Mouse (Mus musculus) myocyte (in vitro differentiated cells): ENCODE measurements around the gene Rab4a. TPM values are rescaled to one million over a fixed set of nuclear protein-coding genes. Genes with fewer than 3 reads are reported as not detected.

ENCODE experiments used
- H3K27me3 ChIP-seq: one replicate; pipeline ENCODE4 v1.6.1; 2011; ENCODE audit not compliant: control insufficient read depth, insufficient read depth, insufficient read length
- H3K36me3 ChIP-seq: one replicate; pipeline ENCODE4 v1.6.1; 2011; ENCODE audit not compliant: control insufficient read depth, insufficient read depth
- H3K4me2 ChIP-seq: one replicate; pipeline ENCODE4 v1.6.1; 2011; ENCODE audit warnings: low read depth, control low read depth
- H3K4me3 ChIP-seq: one replicate; pipeline ENCODE4 v1.5.1; 2011; ENCODE audit warnings: mild to moderate bottlenecking, control low read depth, moderate library complexity
- H3K79me2 ChIP-seq: one replicate; pipeline ENCODE4 v1.6.1; 2011; ENCODE audit not compliant: control insufficient read depth, insufficient read depth
- H3ac ChIP-seq: one replicate; pipeline ENCODE4 v1.6.1; 2011; ENCODE audit not compliant: control insufficient read depth, insufficient read length
- CEBPB ChIP-seq: IDR thresholded peaks from 2 replicates; pipeline ENCODE4 v1.6.1; 2011; ENCODE audit warnings: mild to moderate bottlenecking, moderate library complexity; ENCODE audit not compliant: poor library complexity, insufficient read depth, severe bottlenecking
- E2F4 ChIP-seq: IDR thresholded peaks from one replicate; pipeline ENCODE4 v1.6.1; 2011; ENCODE audit warnings: mild to moderate bottlenecking, control low read depth, moderate library complexity; ENCODE audit not compliant: insufficient read depth
- MAX ChIP-seq: IDR thresholded peaks from one replicate; pipeline ENCODE4 v1.6.1; 2011; ENCODE audit warnings: low read depth, mild to moderate bottlenecking, control low read depth
- MYOD1 ChIP-seq, 3 experiments: IDR thresholded peaks; one replicate each; pipeline ENCODE4 v1.6.1; 2011; ENCODE audit warnings: control low read depth in 2 of 3, low read depth in 2 of 3, mild to moderate bottlenecking in 2 of 3, moderate library complexity in 1 of 3; ENCODE audit not compliant: insufficient read length in 2 of 3, control insufficient read depth in 1 of 3
- MYOG ChIP-seq, 3 experiments: IDR thresholded peaks; one replicate each; pipeline ENCODE4 v1.6.1; 2011; ENCODE audit warnings: control low read depth in 2 of 3, low read depth in 2 of 3, mild to moderate bottlenecking in 2 of 3; ENCODE audit not compliant: insufficient read length in 2 of 3, control insufficient read depth in 1 of 3, insufficient read depth in 1 of 3
- POLR2A ChIP-seq: IDR thresholded peaks from one replicate; pipeline ENCODE4 v1.6.1; 2011; ENCODE audit warnings: low read depth, mild to moderate bottlenecking, control low read depth, moderate library complexity; ENCODE audit not compliant: insufficient read length
- POLR2AphosphoS2 ChIP-seq: IDR thresholded peaks from one replicate; pipeline ENCODE4 v1.6.1; 2011; ENCODE audit warnings: low read depth, control low read depth; ENCODE audit not compliant: insufficient read length
- REST ChIP-seq: IDR thresholded peaks from one replicate; pipeline ENCODE4 v1.6.1; 2011; ENCODE audit warnings: mild to moderate bottlenecking, control low read depth, moderate library complexity; ENCODE audit not compliant: insufficient read depth, insufficient read length
- SRF ChIP-seq: IDR thresholded peaks from one replicate; pipeline ENCODE4 v1.6.1; 2011; ENCODE audit warnings: low read depth; ENCODE audit not compliant: control insufficient read depth, insufficient read length
- TCF12 ChIP-seq: IDR thresholded peaks from one replicate; pipeline ENCODE4 v1.6.1; 2011; ENCODE audit warnings: mild to moderate bottlenecking, control low read depth; ENCODE audit not compliant: poor library complexity, insufficient read depth, severe bottlenecking
- TCF3 ChIP-seq: IDR thresholded peaks from one replicate; pipeline ENCODE4 v1.6.1; 2011; ENCODE audit warnings: low read depth, control low read depth; ENCODE audit not compliant: insufficient read length
- USF1 ChIP-seq: IDR thresholded peaks from one replicate; pipeline ENCODE4 v1.6.1; 2011; ENCODE audit warnings: low read depth, mild to moderate bottlenecking, control low read depth, moderate library complexity
- polyA plus RNA-seq: library from polyadenylated mRNA; unstranded; fragments of >200 nt; fragmentation: generic; extraction: Trizol; gene quantifications from one replicate; pipeline ENCODE4 v1.2.1, GENCODE M21; 2012; ENCODE audit warnings: missing spikeins

The Rab4a gene
- polyA plus RNA-seq, 1 experiment, result 24.0 TPM

DNA sequence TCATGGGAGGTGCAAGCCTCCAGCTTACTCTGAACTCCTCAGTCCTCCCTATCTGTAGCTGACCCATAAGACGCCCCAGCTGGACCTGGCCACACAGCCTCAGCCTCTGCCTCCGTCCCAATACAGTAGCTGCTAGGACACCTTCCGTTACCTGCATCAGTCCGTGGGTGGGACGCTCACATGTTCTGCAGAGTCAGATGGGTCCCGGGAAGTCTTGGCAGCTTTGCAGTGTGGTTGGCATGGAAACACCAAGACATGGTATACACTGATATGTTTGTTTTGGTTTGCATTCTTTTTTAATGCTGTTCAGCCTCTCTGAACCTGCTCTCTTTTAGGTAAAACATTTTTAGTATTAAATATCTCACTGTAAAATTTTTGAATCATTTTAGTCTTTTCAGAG is 30.6 kb downstream of the Rab4a start:
- TF ChIP-seq MYOD1 (IDR thresholded peaks at IDR 0.05; ENCODE audit: control insufficient read depth in 1 of 3, insufficient read length in 2 of 3, low read depth in 2 of 3), result no peak
- TF ChIP-seq POLR2AphosphoS2, result peak; percentile 26
- Histone ChIP-seq H3K79me2 (no peaks in the 10 kb centered on the region), H3ac (no peak overlapping the region), H3K36me3 (no peaks in the 10 kb centered on the region), H3K27me3 (no peaks in the 10 kb centered on the region), H3K4me2 (no peak overlapping the region), H3K4me3 (no peak overlapping the region)

GRCm38 (mm10) chr8:123838496-123838895 is 32.7 kb downstream of the Rab4a start:
- TF ChIP-seq REST (peak; percentile 88), E2F4 (no peak), MYOG (IDR thresholded peaks at IDR 0.05; ENCODE audit: control insufficient read depth in 1 of 3, insufficient read depth in 1 of 3, insufficient read length in 2 of 3, low read depth in 2 of 3) (no peak), SRF (no peak)
- no peak overlapping the region for H3K4me2 ChIP-seq
- no peaks in the 10 kb centered on the region for H3K79me2 ChIP-seq
- no peaks in the 10 kb centered on the region for H3K36me3 ChIP-seq
- no peak overlapping the region for H3ac ChIP-seq
- no peak overlapping the region for H3K4me3 ChIP-seq
- no peaks in the 10 kb centered on the region for H3K27me3 ChIP-seq

GRCm38 (mm10) chr8:123840578-123841345 is 35.0 kb downstream of the Rab4a start:
- no peaks in the 10 kb centered on the region for H3K79me2 ChIP-seq

GRCm38 (mm10) chr8:123842086-123842485 is 36.3 kb downstream of the Rab4a start:
- TF ChIP-seq E2F4 (no peak), REST (no peak), SRF (no peak), CEBPB (no peak), MYOD1 (IDR thresholded peaks at IDR 0.05; ENCODE audit: control insufficient read depth in 1 of 3, insufficient read length in 2 of 3, low read depth in 2 of 3) (no peak), POLR2A (no peak)
- Histone ChIP-seq H3K27me3 (no peaks in the 10 kb centered on the region), H3ac (no peak overlapping the region), H3K79me2 (no peaks in the 10 kb centered on the region), H3K36me3 (no peaks in the 10 kb centered on the region), H3K4me3 (no peak overlapping the region), H3K4me2 (no peak overlapping the region)

More at GRCm38 (mm10) chr8:123840578-123841345, 35.0 kb downstream of the Rab4a start:
- Histone ChIP-seq H3K4me3 (no peak overlapping the region), H3K36me3 (no peaks in the 10 kb centered on the region), H3K27me3 (no peaks in the 10 kb centered on the region), H3K4me2 (no peak overlapping the region), H3ac (no peak overlapping the region)
- TF ChIP-seq MYOG (IDR thresholded peaks at IDR 0.05; ENCODE audit: control insufficient read depth in 1 of 3, insufficient read depth in 1 of 3, insufficient read length in 2 of 3, low read depth in 2 of 3) (no peak), USF1 (no peak), TCF3 (no peak), CEBPB (0 out of 2 replicates have a peak, but pooled peaks have one; percentile 51), POLR2A (no peak), MYOD1 (IDR thresholded peaks at IDR 0.05; ENCODE audit: control insufficient read depth in 1 of 3, insufficient read length in 2 of 3, low read depth in 2 of 3) (no peak), REST (no peak)

DNA sequence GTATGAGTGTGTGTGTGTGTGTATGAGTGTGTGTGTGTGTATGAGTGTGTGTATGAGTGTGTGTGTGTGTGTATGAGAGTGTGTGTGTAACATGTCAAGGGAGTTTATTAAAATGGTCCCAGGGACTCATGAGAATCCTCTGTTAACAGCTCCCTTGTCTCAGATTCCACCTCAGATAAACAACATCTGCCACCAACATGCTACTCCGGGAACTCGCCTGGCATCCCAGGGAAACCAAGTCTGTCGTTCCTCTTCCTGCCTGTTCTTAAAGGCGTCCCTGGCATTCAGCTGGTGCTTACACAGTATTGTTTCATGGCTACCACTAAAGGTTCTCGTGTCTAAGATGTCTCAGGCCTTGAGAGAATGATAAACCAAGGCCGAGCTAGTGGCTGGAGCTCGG is 38.6 kb downstream of the Rab4a start:
- no peaks in the 10 kb centered on the region for H3K79me2 ChIP-seq
- no peak overlapping the region for H3ac ChIP-seq
- no peaks in the 10 kb centered on the region for H3K36me3 ChIP-seq
- H3K4me3 ChIP-seq, result no peak overlapping the region
- H3K4me2 ChIP-seq, result no peak overlapping the region
- TF ChIP-seq REST (no peak), POLR2A (no peak), MYOD1 (IDR thresholded peaks at IDR 0.05; ENCODE audit: control insufficient read depth in 1 of 3, insufficient read length in 2 of 3, low read depth in 2 of 3) (no peak), MAX (no peak), POLR2AphosphoS2 (no peak), USF1 (no peak)
- no peaks in the 10 kb centered on the region for H3K27me3 ChIP-seq

GRCm38 (mm10) chr8:123845114-123845513 is 39.3 kb downstream of the Rab4a start:
- Histone ChIP-seq H3ac (no peak overlapping the region), H3K4me2 (no peak overlapping the region), H3K27me3 (no peaks in the 10 kb centered on the region), H3K36me3 (no peaks in the 10 kb centered on the region), H3K79me2 (peaks cover 3% of the 10 kb centered on the region), H3K4me3 (no peak overlapping the region)
- TF ChIP-seq TCF12 (no peak), USF1 (no peak), MYOG (IDR thresholded peaks at IDR 0.05; ENCODE audit: control insufficient read depth in 1 of 3, insufficient read depth in 1 of 3, insufficient read length in 2 of 3, low read depth in 2 of 3) (no peak)
